Mouse (Mus musculus): ENCODE results near the gene Hhex.

Gene Hhex

DNA sequence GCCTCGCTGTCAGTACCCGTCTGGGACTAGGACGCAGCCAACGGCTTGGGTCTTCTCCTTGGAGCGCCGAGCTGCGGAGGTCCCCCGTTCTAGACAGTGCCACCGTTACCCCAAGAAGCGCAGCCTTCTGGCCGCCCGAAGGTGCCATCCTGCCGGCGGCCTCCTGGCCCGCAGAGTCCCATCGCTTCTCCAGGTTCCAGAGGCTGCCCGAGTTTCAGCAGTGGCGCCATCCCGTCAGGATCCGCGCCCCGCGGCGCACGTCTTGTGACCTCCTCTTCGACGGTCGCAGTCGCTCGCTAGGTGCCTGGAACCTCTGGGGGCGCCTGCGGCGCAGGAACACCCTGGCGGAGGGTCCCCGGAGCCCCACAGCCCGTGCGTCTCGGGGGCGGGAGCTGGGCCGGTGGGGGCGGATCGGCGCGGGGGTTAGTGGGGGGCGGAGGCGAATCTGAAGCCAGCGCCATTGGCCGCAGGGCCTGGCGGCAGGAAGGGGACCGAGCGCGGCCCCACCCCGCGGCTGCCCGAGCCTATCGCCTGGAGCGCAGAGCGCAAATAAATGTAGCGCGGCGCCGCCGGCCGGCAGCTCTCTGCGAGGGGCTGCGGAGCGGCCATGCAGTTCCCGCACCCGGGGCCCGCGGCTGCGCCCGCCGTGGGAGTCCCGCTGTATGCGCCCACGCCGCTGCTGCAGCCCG is at the start of gene Hhex:
Gene Hhex, plus strand, starts transcription at position 548 of the 689 bp plus-strand sequence.
- peak; percentile 76 to 87 for DNase-seq

DNA sequence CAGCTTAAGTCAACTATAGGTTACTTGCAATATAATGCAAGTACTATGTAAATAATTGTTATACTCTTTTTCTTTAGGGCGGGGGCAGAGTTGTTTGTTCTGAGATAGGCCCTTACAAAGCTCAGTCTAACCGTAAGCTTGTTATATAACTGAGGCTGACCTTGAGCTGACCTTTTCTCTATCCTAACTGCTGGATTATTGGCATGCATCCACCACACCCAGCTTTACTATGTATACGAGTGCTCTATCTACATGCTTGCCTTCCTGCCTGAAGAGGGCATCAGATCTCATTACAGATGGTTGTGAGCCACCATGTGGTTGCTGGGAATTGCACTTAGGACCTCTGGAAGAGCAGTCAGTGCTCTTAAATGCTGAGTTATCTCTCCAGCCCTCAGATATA is 48.5 kb upstream of the Hhex start:
- no peak for DNase-seq

DNA sequence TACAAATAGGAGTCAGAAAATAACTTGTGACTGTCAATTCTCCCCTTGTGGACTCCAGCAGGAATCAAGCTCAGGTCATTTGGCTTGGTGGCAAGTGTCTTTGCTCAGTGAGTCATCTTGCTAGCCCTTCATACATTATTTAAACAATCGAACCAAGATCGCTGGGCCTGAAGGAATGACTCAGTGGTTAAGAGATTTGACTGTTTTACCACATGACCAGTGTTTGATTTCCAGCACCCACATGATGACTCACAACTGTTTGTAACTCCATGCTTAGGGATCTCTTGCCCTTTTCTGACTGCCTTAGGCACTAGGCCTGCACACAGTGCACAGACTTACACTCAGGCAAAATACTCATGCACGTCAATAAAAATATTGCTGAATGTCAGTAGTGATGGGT is 42.7 kb upstream of the Hhex start:
- DNase-seq, result no peak

DNA sequence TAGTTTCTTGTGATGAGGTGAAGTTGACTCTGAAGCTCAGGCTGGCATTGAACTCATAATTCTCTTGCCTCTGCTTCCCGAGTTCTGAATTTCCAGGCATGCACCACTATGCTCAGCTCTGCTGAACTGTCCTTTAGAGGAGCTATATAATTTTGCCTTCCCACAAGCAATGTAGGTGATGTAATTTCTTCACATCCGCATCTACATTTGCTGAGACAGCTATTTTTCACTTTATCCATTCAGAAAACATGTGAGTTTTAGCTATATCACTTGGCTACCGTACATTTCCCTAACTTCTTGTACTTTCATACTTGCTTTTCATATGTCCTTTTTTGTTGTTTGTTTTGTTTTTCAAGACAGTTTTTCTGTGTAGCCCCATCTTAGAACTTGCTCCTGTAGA is 38.3 kb upstream of the Hhex start:
- DNase-seq, result no peak

DNA sequence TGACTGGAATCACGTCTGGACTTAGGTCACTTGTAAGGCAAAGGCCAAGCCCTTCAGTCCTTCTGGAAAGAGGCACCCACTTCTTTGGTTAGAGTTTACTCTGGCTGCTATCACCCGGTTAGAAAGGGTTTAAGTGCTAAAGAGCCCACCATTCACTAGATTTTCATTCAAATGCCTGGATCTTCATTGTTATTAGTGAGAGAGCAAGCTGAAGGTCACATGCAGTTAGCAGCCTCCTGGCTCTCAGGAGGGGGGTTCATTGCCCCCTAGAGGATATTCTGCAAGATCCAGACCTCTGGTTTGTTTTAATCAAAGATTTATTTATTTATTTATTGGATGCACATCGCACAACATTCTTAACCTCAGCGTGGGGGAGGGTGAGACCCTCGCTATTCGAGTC is 33.7 kb upstream of the Hhex start:
- DNase-seq, result no peak

DNA sequence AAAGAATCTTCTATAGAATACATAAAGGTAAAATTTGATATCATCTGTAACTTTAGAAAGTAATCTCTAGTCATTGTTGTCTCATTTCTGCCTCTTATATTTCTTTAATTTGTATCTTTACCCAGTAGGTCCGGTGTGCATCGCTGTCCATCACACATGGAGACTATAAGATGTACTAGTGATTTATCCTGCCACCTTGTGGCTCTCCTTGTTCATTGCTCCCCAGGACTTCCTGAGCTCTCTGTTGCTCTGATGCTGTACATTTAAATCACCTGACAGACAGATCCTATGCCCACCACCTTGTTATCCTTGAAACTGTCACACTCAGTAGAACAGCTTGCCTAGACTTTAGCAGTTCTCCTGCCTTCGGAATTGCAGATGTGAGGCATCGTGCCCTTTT is 16.3 kb upstream of the Hhex start:
- peak; percentile 44 to 69 for DNase-seq

DNA sequence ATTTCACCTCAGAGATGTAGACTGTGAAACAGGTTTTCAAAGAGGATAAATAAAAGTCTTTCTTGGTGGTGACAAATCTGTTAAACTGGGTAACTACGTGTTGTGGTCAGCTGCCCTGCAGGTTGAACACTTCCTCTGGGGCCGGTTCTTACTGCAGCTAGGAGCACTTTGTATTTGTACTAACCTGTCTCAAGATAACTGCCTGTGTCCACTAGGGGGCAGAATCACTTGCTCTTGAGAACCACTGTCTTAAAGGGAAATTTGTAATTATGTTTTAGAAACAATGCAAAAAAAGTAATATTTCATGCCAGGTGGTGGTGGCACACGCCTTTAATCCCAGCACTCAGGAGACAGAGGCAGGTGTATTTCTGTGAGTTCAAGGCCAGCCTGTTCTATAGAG is 15.0 kb upstream of the Hhex start:
- peak; percentile 70 to 77 for DNase-seq

DNA sequence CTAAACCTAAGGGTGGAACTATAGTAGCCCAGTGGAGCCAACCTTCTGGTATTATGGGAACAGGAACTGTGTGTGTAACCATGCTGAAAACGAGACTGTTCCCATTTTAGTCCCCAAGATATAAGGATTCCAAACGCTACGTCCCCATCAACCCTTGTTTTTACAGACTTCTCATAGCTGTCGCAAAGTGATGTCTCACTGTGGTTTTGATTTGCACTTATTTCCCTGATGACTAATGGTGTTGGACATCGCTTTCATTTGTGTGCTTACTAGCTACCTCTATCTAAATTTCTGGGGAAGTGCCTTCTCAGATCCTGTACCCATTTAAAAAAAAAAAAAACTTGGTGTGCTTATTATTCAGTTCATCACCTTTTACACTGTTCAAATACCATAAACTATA is 6.0 kb upstream of the Hhex start:
- no peak for DNase-seq

DNA sequence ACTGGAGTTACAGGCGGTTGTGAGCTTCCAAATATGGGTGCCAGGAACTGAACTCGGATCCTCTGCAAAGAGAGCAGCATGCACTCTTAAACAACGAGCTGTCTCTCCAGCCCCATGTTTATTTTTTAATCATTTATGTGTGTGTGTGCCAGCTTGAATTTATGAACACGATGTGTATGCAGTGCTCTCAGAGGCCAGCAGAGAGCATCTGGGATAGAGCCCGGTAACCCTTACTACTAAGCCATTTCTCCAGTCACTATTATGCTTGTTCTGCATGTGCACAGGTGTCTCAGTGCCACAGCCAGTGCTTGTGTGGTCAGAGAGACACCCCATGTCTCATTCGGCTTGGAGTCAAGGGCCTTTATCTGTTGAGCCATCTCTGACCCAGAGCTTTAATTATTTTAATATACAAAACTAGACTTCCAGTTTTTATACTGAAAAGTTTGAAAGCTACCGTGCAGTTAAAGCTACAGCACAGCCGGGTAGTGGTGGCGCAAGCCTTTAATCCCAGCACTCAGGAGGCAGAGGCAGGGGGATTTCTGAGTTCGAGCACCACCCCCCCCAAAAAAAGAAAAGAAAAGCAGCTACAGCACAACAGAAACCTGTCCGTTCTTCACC is 3.4 kb upstream of the Hhex start:
- no peak for DNase-seq

DNA sequence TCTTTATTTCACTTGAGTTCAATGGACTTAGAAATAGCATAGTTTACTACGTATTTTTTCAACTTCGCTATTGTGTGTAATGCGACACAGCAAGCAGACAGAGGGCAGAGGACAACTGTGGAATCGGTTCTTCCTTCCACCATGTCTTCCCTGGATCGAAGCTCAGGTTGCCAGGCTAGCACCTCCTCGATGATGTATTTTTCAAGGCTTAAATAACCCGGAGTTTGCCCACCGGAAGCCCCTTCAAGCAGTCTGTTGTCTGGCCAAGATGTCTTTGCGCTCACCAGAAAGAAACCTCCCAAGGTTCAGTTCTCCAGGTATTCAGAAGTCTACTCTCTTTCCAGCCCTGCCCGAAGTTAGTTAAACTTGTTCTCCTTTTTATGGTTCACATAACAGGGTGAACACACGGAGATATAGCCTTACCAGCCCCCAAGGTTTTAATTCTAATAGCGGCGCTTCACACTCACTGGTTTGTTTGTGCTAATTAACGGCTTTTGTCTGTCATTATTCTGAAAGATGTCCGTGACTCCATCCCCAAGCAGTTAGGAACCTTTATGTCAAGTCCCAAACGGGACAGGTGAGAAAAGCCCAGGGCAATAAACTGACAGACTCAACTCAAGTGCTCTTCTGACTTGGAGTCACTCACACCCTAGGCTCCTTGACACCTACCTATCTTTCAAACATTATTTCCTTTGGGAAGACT is 1.6 kb upstream of the Hhex start:
- DNase-seq, result peak in 1 of 2 experiments; percentile 1

DNA sequence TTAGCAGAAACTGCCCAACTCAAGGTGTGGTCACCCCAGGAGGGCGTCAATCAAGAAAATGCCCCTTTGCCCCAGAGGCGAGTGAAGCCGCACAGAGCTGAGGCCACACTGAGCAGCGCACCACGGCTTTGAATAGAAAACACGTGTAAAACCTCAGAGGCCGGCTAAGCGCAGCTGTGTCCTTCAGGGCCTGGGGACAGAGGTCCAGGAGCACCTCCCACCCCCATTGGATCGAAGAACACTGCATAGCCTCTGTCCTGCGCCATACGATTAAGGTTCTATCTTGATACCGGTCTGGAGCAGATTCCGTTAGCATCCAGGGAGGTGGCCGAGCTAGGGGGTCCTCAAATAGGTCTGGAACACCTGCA is 731 bp upstream of the Hhex start:
- peak; percentile 13 to 38 for DNase-seq

DNA sequence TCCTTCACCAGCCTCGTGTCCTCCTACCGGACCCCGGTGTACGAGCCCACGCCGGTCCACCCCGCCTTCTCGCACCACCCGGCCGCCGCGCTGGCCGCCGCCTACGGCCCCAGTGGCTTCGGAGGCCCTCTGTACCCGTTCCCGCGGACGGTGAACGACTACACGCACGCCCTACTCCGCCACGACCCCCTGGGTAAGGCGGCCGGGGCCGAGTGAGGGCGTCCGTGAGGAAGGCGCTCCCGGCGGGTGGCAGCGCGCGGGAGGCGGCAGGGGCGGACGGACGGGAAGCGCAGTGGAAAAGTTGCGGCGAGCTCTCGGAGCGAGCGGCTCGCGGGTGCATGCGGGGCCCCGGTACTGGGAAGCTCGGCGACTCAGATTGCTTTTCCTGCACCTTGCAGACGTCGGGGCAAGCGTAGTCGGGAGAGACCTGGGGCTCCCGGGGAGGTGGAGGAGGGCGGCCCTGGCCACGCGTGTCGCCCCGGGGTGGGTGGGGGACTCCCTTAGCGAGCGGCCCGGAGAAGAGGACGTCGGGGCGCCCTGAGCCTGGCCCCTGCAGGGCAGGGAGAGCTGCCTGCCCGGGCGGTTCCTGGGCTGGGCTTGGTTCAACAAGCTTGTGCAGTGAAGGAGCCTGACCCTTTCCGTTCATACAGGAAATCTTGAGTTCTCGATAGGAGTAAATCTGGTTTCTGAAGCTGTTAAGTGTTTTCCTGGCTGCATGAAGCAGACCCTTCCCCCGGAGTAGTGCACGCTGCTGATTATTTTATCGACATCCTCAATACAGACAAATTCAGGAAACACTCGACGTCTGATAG is 637 bp downstream of the Hhex start:
- DNase-seq, result peak; percentile 70 to 71

DNA sequence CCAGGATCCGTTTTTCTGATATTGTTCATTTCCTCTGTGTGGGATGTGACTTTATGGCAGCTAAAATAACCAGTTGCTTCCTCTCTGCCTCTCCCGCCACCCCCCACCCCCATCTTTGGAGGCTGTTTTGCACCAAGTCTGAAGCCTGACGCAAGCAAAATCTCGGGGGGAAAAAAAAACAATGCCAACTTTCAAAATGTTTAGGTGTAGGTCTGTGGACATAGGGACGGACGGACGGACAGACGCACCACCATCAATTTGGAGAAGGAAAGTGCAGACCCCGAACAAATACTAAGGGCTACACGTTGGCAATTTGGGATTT is 1.2 kb downstream of the Hhex start:
- peak in 1 of 2 experiments; percentile 38 for DNase-seq

DNA sequence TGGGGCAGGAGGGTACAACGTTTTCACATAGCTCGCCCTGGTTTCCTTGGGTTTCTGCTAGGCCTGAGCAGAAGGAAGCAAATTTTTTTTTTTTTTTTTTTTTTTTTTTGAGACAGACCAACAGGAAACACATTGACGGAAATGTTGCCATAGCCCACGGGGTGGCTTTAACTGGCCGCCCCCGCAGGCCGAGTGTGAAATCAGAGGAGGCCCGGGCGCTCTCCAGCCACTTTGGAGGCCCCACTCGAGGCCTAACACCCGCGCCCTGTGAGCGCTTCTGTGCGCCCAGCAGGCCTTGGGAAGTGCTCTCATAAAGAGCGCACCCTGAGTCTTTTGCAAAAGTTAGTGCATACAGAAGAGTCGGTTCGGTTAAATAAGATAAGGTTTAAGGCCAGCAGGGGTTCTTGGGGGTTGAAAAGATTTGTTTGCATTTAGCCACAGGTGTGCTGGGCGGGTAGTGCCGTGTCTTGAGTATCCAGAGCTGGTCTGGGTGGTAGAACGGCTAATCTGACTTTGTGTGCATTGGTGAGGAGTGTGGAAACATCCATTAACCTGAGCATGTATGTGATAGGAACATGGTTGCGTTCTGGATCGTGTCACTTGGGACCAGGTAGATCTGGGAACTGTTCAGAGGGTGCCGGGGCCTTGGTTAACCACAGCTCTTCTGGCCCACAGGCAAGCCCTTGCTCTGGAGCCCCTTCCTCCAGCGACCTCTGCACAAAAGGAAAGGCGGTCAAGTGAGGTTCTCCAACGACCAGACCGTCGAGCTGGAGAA is 2.1 kb downstream of the Hhex start:
- peak; percentile 29 to 55 for DNase-seq

DNA sequence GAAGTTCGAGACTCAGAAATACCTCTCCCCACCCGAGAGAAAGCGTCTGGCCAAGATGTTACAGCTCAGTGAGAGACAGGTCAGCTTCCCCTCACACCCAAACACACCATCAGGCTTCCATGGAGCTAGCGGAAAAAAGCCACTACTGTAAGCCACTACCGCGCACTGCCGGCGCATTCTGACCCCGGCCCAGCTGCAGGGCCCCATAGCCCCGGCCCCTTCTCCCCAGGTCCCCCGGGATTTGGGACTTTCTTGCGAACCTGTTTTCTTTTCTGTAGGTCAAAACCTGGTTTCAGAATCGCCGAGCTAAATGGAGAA is 2.6 kb downstream of the Hhex start:
- no peak for DNase-seq

DNA sequence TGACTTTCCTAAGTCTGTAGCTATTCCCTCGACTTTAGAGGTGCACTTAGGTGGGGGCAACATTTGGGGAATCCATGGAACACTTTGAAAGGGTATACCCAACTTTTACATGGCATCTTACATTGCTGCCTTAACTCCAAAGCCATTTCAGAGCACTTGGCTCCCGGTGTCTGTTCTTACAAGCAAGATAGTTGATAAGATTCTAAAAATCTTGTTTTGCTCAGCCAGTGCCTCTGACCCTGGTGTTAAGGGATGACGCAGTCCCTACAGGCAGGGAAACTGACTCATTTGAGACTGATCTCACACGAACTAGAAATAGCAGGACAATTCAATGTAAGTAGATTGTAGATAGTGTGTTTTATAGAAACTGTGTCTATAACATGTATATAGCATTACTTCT is 5.6 kb downstream of the Hhex start:
- DNase-seq, result no peak

DNA sequence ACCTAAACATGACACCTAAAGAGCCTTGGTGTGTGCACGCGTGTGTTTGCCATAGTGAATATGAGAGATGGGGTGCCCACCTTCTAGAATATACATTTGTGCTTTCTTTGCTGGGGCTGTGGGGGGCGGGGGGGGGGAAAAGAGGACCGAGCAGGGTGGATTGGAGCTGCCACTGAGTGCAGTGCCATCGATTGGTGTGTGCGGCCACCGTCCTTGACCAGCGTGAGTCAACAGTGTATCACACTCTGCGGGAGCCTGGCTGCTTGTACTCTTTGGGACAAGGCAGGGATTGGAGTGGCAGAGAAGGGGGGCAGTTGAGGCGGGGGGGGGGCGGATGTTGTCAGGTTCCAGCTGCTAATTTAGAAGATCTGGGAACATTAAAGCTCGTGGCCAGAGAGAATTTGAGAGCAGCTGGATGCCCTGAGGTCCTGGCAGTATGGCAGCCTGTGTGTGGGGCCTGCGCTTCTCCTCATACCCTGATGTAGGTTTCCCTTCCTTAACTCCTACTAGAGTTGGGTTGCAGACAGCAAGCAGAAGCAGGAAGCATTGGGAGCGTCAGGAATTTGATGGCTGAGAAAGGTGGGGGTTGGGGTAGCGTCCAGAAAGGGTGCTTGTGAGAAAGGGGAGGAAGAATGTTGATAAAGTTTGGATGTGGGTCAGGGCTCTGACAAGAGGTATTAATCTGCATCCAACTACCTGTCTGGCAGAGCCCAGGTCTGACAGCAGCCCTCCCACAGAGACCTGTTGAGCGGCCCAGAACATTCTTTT is 6.3 kb downstream of the Hhex start:
- DNase-seq, result no peak

DNA sequence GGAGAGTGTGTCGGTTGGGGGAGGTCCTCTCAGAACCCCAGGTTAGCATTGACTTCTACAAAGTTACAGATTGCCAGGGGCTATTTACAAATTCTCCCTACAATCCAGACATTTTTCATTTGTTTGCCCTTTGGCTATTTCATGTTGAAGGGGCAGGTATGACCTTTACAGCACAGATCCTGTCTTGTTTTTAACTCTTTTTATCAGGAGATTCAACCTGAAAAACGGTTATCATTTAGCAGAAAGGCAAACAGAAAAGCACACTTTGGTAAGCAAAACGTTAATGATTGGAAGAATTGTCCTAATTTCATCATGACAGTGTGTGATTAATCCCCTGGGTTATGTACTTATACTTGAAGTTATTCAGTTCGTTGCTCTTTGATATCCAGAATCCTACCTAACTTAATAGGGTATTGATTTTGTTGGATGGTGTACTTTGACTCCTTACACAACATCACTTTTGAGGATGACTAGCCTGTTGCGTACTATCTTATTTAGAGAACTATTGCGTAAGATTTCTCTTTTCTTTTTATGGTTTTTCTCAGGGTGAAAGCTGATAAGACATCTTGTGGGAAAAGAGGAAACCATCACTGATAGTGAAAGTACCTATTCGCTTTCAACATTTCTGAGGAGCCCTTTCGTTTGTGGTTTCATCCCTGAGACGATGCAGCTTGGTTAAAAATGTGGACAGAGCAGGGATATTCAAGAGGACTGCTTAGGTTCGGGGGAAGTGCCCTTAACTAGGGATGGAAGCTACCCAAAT is 8.1 kb downstream of the Hhex start:
- DNase-seq, result no peak

DNA sequence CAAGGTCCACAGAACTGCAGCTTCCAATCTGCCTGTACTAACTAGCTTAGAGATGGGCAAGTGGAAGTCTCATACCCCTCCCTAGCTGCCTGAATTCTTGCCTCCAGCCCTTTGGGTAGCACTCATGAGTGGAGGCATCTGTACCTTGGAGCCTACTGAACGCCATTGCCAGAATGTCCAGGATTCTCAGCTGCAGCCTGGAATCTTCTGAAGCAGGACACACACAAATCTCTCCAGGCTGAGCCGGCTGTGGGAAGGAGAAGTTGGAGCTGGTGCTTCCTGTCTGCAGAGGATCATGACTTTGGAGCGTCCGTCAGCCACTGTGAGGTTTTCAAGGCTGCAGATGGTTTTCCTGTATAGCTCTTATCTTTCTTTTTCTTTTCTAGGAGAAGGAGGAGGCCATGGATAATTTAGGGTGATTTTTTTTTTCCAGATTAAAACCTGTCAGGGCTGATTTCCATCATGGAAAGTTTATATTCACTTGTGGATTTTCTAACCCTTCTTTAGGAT is 9.1 kb downstream of the Hhex start:
- DNase-seq, result no peak

DNA sequence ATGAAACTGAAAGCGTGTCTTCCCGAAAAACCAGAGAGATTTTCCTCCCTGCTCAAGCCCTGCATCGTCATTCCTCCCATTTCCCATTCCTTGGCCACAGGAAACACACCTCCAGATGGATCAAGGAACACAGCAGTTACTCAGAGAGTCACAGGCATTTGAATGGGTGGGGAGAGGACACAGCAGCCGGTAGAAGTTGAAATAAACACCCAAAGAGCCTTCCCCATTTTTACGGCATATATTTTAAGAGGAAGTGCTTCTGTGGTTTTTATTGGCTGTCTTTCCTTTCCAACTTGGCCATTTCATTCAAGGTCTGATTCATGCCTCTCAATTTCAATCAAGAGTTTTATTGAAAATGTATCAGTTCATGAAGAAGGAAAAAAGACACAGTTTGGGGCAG is 13.6 kb downstream of the Hhex start:
- no peak for DNase-seq

DNA sequence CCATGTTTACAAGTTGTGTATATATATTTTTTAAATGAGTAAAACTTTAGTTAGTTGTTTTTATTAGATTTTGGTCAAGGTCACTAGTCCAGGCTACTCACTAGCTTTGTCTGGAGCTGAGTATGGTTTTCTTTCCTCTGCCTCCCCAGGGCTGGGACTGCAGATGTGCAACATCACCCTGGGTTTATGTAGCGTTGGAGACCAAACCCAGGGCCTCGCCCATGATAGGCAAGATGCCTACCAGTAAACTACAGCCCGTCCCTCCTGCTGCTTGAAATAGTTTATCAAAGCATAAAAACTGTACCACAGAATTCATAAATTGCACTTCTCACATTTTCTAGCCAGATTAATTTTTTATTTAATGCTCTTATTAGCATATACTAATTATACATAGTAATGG is 14.6 kb downstream of the Hhex start:
- no peak for DNase-seq
